Mouse (Mus musculus): ENCODE measurements around the gene Adrm1.
"Not testable (repeated sequence)": the region's sequence is repeated elsewhere in the genome, so short reads cannot be mapped to it uniquely, and the experiment has no call there.

Adrm1 gene

GRCm38 (mm10) chr2:180170806-180171521, at the start of gene Adrm1:
Gene Adrm1, plus strand, starts transcription at chr2:180171485.
- in situ Hi-C loops (cut with MboI, MseI) = no loop called here

- in situ Hi-C loops (cut with MboI, MseI) = no loop called here
Observed at GRCm38 (mm10) chr2:180124192-180124591, 47.1 kb upstream of the Adrm1 start.

GRCm38 (mm10) chr2:180126195-180126594, 45.1 kb upstream of the Adrm1 start:
- in situ Hi-C loops (cut with MboI, MseI) = no loop called here

GRCm38 (mm10) chr2:180127675-180128074, 43.6 kb upstream of the Adrm1 start:
- in situ Hi-C loops (cut with MboI, MseI) = no loop called here

- in situ Hi-C loops (cut with MboI, MseI) = no loop called here
Observed at GRCm38 (mm10) chr2:180133231-180133630, 38.1 kb upstream of the Adrm1 start.

GRCm38 (mm10) chr2:180133911-180134310, 37.4 kb upstream of the Adrm1 start:
- in situ Hi-C loops (cut with MboI, MseI) = no loop called here

GRCm38 (mm10) chr2:180135414-180135813, 35.9 kb upstream of the Adrm1 start:
- in situ Hi-C loops (cut with MboI, MseI) = no loop called here

GRCm38 (mm10) chr2:180146091-180146490, 25.2 kb upstream of the Adrm1 start:
- in situ Hi-C loops (cut with MboI, MseI) = no loop called here

GRCm38 (mm10) chr2:180147379-180147778, 23.9 kb upstream of the Adrm1 start:
- in situ Hi-C loops (cut with MboI, MseI) = no loop called here

GRCm38 (mm10) chr2:180148551-180148950, 22.7 kb upstream of the Adrm1 start:
- in situ Hi-C loops (cut with MboI, MseI) = no loop called here

- in situ Hi-C loops (cut with MboI, MseI) = no loop called here
Observed at GRCm38 (mm10) chr2:180154796-180155195, 16.5 kb upstream of the Adrm1 start.

GRCm38 (mm10) chr2:180158627-180159026, 12.7 kb upstream of the Adrm1 start:
- in situ Hi-C loops (cut with MboI, MseI) = no loop called here

GRCm38 (mm10) chr2:180165855-180166254, 5.4 kb upstream of the Adrm1 start:
- in situ Hi-C loops (cut with MboI, MseI) = no loop called here

- in situ Hi-C loops (cut with MboI, MseI) = no loop called here
Observed at GRCm38 (mm10) chr2:180166869-180167268, 4.4 kb upstream of the Adrm1 start.

GRCm38 (mm10) chr2:180170151-180170805, 1.0 kb upstream of the Adrm1 start:
- in situ Hi-C loops (cut with MboI, MseI) = no loop called here

- in situ Hi-C loops (cut with MboI, MseI) = no loop called here
Observed at GRCm38 (mm10) chr2:180171522-180172070, 311 bp downstream of the Adrm1 start.

- in situ Hi-C loops (cut with MboI, MseI) = no loop called here
Observed at GRCm38 (mm10) chr2:180172152-180172551, 867 bp downstream of the Adrm1 start.

- in situ Hi-C loops (cut with MboI, MseI) = no loop called here
Observed at GRCm38 (mm10) chr2:180173163-180173562, 1.9 kb downstream of the Adrm1 start.

GRCm38 (mm10) chr2:180173711-180174110, 2.4 kb downstream of the Adrm1 start:
- in situ Hi-C loops (cut with MboI, MseI) = not testable (repeated sequence)

- in situ Hi-C loops (cut with MboI, MseI) = no loop called here
Observed at GRCm38 (mm10) chr2:180174121-180174520, 2.8 kb downstream of the Adrm1 start.

- in situ Hi-C loops (cut with MboI, MseI) = no loop called here
Observed at GRCm38 (mm10) chr2:180175725-180176124, 4.4 kb downstream of the Adrm1 start.

GRCm38 (mm10) chr2:180181542-180181941, 10.3 kb downstream of the Adrm1 start:
- in situ Hi-C loops (cut with MboI, MseI) = no loop called here

Data from T-helper 2 cell (primary cell).